Mouse (Mus musculus): ENCODE data around the gene Tubb1.
A peak's percentile ranks its signal among the peaks of the same experiment; 100 is the strongest.

Gene Tubb1

DNA sequence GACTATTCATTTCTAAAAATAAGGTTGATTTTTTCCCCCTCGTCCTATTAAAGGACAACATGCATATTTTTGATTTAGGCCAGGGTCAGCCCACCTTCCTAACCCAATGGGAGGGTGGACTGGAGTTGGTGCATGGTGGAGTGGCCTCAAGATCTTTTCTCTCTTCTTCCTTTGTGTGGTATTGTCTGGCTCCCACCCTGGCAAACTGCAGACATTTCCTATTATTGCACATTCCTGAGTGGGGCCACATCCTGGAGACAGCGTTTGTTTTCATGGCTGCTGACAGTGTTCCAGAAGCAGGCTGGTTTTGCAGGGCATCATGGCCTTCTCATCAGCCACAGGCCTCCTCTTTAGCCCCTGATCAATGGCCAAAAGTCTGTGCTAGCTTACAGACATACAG is 7.4 kb upstream of the Tubb1 start:
- no peak for DNase-seq (ENCODE audit: low read depth)

DNA sequence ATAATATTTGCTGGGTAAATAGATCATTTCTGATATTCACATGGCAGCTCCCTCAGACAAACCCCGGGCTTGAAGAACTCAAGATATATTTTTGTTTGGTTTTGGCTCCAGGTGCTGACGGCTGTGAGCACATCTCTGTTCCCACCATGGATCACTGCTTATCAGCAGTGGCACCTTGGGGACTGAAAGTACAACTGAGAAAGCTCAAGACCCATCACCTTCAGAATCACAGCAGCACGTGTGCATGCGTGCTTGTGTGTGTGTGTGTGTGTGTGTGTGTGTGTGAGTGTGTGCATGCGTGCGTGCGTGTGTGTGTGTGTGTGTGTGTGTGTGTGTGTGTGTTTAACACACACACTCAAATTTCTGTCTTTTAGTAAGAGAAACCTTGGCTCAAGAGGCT is 6.1 kb upstream of the Tubb1 start:
- DNase-seq (ENCODE audit: low read depth), result no peak

- DNase-seq (ENCODE audit: low read depth), result no peak
These were observed 5.5 kb upstream of the Tubb1 start for GRCm38 (mm10) chr2:174445018-174445417.

GRCm38 (mm10) chr2:174446492-174446891 is 4.0 kb upstream of the Tubb1 start:
- DNase-seq (ENCODE audit: low read depth), result no peak

GRCm38 (mm10) chr2:174446905-174447304 is 3.6 kb upstream of the Tubb1 start:
- no peak for DNase-seq (ENCODE audit: low read depth)

GRCm38 (mm10) chr2:174448405-174448804 is 2.1 kb upstream of the Tubb1 start:
- no peak for DNase-seq (ENCODE audit: low read depth)

GRCm38 (mm10) chr2:174453681-174454080 is 3.2 kb downstream of the Tubb1 start:
- DNase-seq (ENCODE audit: low read depth), result no peak

- no peak for DNase-seq (ENCODE audit: low read depth)
These were observed 8.9 kb downstream of the Tubb1 start for GRCm38 (mm10) chr2:174459365-174459764.

DNA sequence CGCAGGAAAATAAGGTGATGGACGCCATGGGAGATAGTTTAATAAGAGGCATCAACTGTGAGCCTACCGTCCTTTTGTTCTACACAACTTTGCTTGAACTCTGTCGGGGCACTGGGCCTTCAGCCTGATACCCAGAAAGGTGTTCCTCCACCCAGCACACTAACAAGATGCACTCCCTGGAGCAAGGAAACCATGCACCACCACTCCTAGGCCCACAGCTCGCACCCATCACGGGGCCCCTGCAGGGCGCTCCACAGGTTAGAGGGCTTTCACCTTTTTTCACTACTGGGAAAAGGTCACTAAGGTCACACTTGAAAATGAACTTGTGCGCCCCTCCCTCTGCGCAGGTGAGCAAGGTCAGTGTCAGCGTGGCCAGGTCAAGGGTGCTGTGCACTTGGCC is 12.9 kb downstream of the Tubb1 start:
- no peak for DNase-seq (ENCODE audit: low read depth)

- DNase-seq (ENCODE audit: low read depth), result peak; percentile 83
These were observed 13.5 kb downstream of the Tubb1 start, which contains the start of gene Atp5e for GRCm38 (mm10) chr2:174463789-174464523. Atp5e (minus strand) TSS chr2:174464105.

- DNase-seq (ENCODE audit: low read depth), result no peak
These were observed 19.8 kb downstream of the Tubb1 start for GRCm38 (mm10) chr2:174470333-174470732.

DNA sequence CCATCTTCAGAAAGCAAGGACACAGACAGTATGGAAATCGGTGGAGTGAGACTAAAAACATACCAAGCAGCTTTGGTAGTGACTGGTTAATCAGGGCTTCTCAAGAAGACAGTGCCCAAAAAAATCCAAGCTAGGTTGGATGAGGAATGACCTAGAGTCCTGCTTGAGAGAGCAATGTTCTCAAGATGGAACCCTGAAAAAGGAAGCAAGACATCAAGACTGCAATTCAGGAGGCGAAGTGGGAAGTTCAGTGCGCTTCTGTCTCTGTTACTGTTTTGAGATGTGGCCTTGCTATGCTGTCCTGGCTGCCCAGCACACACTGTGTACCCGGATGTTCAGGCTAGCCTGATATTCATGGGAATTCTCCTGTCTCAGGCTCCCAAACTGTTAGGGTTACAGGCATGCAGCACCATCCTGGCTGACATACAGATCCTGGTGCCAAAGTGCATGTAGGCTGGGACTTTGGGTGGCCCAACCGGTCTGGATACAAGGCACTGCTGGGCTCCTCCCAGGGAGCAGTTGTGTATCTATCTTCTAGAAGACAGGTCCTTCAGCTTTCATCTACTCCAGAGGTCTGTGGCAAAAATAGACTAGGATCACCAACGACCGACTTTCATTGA is 20.4 kb downstream of the Tubb1 start:
- DNase-seq (ENCODE audit: low read depth), result no peak

DNA sequence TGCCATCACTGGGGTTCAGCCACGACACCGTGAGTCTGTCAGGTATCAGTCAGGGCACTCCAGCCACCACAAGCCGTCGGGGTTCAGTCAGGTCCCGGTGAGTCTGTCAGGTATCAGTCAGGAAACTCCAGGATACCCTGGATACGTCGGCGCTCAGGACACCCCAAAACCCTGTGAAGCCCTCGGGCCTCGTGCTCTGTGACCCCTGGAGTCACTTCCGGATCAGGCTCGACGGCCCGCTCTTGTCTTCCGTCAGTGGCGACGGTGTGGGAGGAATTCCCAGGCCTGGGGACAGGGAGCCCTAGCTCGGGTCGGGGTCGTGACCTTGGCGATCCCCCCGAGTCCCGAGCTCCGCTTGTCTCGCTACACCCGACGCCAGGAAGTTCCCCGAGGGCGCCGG is 21.9 kb downstream of the Tubb1 start:
- no peak for DNase-seq (ENCODE audit: low read depth)

DNA sequence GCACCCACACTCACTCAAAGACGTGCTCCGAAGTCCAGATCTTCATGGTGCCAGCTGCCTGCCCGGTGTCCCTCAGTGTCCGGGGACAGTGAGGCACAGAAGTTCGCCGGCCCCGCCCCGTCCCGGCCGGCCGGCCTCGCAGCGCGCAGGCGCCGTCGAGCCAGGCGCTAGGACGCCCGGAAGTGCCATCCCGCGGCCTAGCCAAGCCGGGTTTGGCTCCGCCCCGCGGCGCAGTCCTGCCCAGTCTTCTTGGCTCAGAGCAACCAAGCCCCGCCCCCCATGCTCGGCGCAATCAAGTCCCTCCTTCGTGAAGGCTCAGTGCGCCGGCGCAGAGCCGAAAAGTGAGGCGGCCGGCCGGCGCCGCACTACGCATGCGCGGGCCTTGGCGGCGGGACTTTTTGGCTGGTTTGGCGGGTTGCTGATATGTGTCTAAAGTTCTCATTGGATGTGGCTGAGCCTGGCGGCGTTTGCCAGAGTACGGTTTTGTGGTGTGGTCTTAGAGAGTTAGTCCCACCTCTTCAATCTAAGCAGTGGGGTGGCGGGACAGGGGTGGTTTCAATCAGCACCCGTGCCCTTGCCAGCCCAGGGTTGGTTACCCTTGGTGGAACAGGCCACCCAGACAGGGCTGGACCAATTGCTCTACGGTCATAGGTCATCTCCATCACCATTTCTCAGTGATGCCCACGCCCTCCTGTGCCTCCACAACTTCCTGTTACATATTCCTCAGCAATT is 22.5 kb downstream of the Tubb1 start, which contains the start of gene Prelid3b:
TSS of gene Prelid3b (minus strand) at position 264 of the 732 bp plus-strand sequence.
- peak; percentile 100 for DNase-seq (ENCODE audit: low read depth)

DNA sequence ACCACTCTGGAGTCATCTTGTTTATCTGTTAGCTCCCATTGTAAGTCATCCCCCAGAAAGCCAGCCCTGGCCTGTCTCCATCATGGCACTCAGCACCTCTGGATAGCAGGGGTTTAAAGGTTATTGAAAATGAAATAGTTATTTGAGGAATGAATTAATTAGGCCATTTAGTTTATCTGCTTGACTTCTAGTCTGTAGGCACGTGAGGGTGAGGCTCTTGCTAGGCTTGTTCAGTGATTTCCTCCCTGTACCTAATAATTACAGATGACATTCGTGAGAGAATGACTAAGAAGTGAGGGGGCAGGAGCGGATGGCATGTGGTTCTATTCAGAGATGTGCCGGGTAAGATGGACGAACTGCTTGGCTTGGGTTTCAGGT is 23.0 kb downstream of the Tubb1 start:
- no peak for DNase-seq (ENCODE audit: low read depth)

- no peak for DNase-seq (ENCODE audit: low read depth)
These were observed 27.2 kb downstream of the Tubb1 start for GRCm38 (mm10) chr2:174477543-174478319.

DNA sequence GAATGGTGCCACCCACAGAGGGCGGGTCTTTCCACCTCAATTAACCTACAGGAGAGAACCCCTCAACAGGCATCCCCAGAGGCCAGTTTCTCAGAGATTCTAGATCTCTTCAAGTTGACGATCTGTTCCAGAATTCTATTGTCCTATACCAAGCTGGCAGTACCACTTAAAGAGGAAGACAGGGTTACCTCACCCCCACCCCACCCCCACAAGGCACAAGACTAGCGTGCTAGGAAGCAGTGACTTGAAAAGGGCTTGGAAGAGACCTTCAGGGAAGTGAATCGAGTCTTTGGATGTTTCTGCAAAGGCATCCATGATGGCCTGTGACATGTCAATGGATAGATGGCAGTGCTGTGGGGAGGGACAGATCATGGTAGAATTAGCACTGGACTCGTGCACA is 28.3 kb downstream of the Tubb1 start:
- no peak for DNase-seq (ENCODE audit: low read depth)

GRCm38 (mm10) chr2:174487005-174487404 is 36.5 kb downstream of the Tubb1 start:
- DNase-seq (ENCODE audit: low read depth), result no peak

- peak; percentile 79 for DNase-seq (ENCODE audit: low read depth)
These were observed 42.4 kb downstream of the Tubb1 start for GRCm38 (mm10) chr2:174492858-174493257.

DNA sequence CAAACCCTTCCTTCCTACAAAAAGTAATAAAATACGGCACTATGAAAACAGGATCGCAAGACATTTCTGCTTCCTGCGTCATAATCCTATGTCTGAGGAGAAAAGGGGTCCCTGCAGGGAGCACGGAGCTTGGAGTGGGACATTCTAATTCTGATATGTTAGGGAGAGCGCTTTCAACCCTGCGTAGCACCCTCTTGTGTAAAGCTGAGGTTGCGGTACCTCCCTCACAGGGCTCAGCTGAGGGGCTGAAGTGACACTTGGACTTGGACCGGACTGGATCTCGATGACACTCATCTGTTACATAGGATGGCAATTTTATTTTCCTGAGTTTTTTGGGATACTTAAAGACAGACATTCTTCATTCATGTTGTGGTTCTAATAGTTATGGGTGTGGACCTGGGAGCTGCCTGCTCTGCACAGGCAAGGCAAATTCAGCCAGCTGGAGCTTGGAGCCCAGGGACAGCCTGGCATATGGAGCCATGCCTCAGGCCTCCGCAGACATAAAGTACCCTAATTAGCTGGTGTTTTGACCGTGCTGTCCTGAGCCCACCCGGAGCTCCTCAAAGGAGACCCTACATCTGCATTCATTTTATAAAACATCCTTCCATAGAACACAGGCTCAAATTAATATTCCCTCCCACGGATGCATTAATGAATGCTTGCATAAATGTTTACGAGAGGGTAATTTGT is 50.5 kb downstream of the Tubb1 start:
- DNase-seq (ENCODE audit: low read depth), result no peak

- no peak for DNase-seq (ENCODE audit: low read depth)
These were observed 51.0 kb downstream of the Tubb1 start for GRCm38 (mm10) chr2:174501517-174501916.

- DNase-seq (ENCODE audit: low read depth), result no peak
These were observed 51.8 kb downstream of the Tubb1 start for GRCm38 (mm10) chr2:174502321-174502720.

Data from naive thymus-derived CD4-positive, alpha-beta T cell, adult 2 months (primary cell).